Mouse (Mus musculus) G1E-ER4 (cell line): ENCODE results near the gene Olfr1284. TPM values are rescaled to one million over a fixed set of nuclear protein-coding genes. Genes with fewer than 3 reads are reported as not detected.

Source experiments
- GATA1 ChIP-seq: IDR thresholded peaks from one replicate; pipeline ENCODE4 v1.8.0; 2012; ENCODE audit warnings: low read length, inconsistent platforms
- polyA plus RNA-seq: library from polyadenylated mRNA; stranded (reverse); fragments of >175 nt; gene quantifications from 2 replicates; pipeline ENCODE4 v1.2.3, GENCODE M21; 2012

The Olfr1284 gene
- polyA plus RNA-seq, result not detected in 2 replicates

GRCm38 (mm10) chr2:111375222-111375621, at the start of gene Olfr1284:
Olfr1284 (plus strand) TSS chr2:111375522.
- no peak for TF ChIP-seq GATA1

DNA sequence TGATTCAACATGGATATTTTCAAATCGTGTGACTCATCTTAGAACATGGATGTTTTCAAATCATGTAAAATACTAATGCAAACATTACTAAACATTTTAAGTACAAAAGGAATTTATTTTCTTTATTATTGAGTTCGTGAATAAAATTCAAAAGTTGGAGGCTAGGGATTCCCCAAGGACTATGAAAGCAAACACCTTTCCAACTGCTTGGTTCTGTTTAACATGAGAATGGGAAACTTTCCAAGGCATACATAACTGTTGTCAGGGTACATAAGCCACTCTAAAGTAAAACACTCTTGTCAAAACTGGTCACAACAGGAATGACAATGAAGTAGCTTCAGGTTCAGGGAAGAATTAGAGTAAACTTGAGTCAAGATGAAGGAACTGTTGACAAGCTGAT, 49.1 kb upstream of the Olfr1284 start, which contains the start of gene Olfr1281:
Olfr1281 (plus strand) TSS at position 301 of the 400 bp plus-strand sequence.
- TF ChIP-seq GATA1, result no peak

DNA sequence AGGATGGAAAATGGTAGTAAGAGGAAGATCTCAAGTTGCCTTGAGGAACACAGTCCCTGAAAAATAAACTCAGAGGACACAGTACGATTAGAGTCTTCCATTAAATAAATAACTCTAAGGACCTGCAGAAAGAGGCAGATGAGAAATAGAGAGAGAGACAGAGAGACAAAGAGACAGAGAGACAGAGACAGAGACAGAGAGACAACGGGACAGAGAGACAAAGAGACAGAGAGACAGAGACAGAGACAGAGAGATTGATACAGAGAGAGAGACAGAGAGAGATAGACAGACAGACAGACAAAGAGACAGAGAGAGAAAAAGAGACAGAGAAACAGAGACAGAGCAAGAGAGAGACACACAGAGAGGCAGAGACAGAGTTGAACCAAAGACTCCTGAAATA, 39.3 kb upstream of the Olfr1284 start, which contains the start of gene Olfr1282:
Olfr1282 (minus strand) TSS at position 101 of the 400 bp plus-strand sequence.
- TF ChIP-seq GATA1, result no peak

DNA sequence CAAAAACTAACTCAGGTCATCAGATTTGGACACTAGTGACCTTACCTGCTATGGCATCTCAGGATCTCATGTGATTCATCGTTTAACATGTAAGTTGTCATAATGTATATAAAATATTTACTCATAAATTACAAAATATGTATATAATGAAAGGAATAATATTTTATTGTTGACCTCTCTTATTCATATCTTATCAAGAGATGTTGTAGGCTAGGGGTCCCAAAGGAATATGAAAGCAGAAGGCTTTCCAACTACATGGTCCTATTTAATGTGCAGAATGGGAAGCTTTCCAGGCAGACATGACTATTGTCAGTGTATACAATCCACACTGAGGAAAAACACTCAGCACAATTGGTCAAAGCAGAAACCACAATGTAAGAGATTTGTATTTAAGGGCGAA, 8.8 kb upstream of the Olfr1284 start, which contains the start of gene Olfr1283:
Olfr1283 (plus strand) TSS at position 301 of the 400 bp plus-strand sequence.
- no peak for TF ChIP-seq GATA1

DNA sequence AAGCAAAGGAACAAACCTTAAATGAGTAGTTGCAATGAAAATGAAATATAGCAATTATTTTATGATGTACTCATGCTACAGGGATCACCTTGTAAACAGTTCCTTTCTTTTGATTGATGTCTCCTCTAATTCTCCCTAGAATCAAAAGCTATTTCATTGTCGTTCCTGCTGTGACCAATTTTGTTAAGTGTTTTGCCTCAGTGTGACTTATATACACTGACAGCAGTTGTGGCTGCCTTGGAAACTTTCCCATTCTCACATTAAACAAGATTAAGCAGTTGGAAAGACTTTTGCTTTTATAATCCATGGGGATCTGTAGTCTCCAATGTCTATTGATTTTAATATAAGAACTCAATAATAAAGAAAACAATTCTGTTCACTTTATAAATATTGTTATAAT, 47.6 kb downstream of the Olfr1284 start, which contains the start of gene Olfr1286:
Olfr1286 (minus strand) TSS at position 185 of the 400 bp plus-strand sequence.
- TF ChIP-seq GATA1, result no peak

Other genes starting within 250 kb of the Olfr1284 start
- not detected in 2 replicates for gene Gm15130, start 222.6 kb upstream of the Olfr1284 start, polyA plus RNA-seq
- gene 4930430A15Rik, start 145.9 kb upstream of the Olfr1284 start, polyA plus RNA-seq, result not detected in 2 replicates
- not detected in 2 replicates for gene Olfr1275, start 140.2 kb upstream of the Olfr1284 start, polyA plus RNA-seq
- gene Olfr1276, start 121.0 kb upstream of the Olfr1284 start, polyA plus RNA-seq, result not detected in 2 replicates
- not detected in 2 replicates for gene Olfr1277, start 101.4 kb upstream of the Olfr1284 start, polyA plus RNA-seq
- not detected in 2 replicates for gene Olfr1278, start 85.4 kb upstream of the Olfr1284 start, polyA plus RNA-seq
- not detected in 2 replicates for gene Olfr1279, start 74.9 kb upstream of the Olfr1284 start, polyA plus RNA-seq
- gene Olfr1280, start 61.5 kb upstream of the Olfr1284 start, polyA plus RNA-seq, result not detected in 2 replicates
- gene Olfr1281, start 49.0 kb upstream of the Olfr1284 start, polyA plus RNA-seq, result not detected in 2 replicates
- not detected in 2 replicates for gene Olfr1282, start 39.4 kb upstream of the Olfr1284 start, polyA plus RNA-seq
- gene Olfr1283, start 8.7 kb upstream of the Olfr1284 start, polyA plus RNA-seq, result not detected in 2 replicates
- gene Olfr1286, start 47.6 kb downstream of the Olfr1284 start, polyA plus RNA-seq, result not detected in 2 replicates
- not detected in 2 replicates for gene Olfr1287, start 73.6 kb downstream of the Olfr1284 start, polyA plus RNA-seq
- gene Olfr1288, start 98.6 kb downstream of the Olfr1284 start, polyA plus RNA-seq, result not detected in 2 replicates
- gene Olfr1289, start 105.3 kb downstream of the Olfr1284 start, polyA plus RNA-seq, result not detected in 2 replicates
- gene Olfr1290, start 118.3 kb downstream of the Olfr1284 start, polyA plus RNA-seq, result not detected in 2 replicates
- gene Olfr1291-ps1, start 121.7 kb downstream of the Olfr1284 start, polyA plus RNA-seq, result not detected in 2 replicates
- not detected in 2 replicates for gene Olfr1293-ps, start 149.7 kb downstream of the Olfr1284 start, polyA plus RNA-seq
- gene Olfr1294, start 164.8 kb downstream of the Olfr1284 start, polyA plus RNA-seq, result not detected in 2 replicates
- not detected in 2 replicates for gene Olfr1295, start 194.2 kb downstream of the Olfr1284 start, polyA plus RNA-seq